Mouse (Mus musculus) embryonic fibroblast, embryonic 13.5 days (primary cell): ENCODE measurements around the gene Gm17720.

Experiments used
- CTCF ChIP-seq: IDR thresholded peaks from 2 replicates; pipeline ENCODE4 v1.5.1; 2011; ENCODE audit warnings: mild to moderate bottlenecking, control low read depth, low read length, moderate library complexity, borderline replicate concordance; ENCODE audit not compliant: insufficient read depth
- POLR2A ChIP-seq: IDR thresholded peaks from 2 replicates; pipeline ENCODE4 v1.6.1; 2011; ENCODE audit warnings: low read depth, mild to moderate bottlenecking, control low read depth, low read length, moderate library complexity

GRCm38 (mm10) chr8:110034331-110034730 lies 68.2 kb downstream of the Gm17720 start:
- TF ChIP-seq CTCF, result no peak
- no peak for TF ChIP-seq POLR2A
